Mouse (Mus musculus) stomach, postnatal 0 days (tissue): ENCODE results near the gene Gmppb. TPM values are rescaled to one million over a fixed set of nuclear protein-coding genes. Genes with fewer than 3 reads are reported as not detected.

Source experiments
- ATAC-seq: fragments of 200-750 bp; cut with Nextera tagmentation; 2 replicates; pipeline ENCODE4 v1.8.0; 2017; ENCODE audit not compliant: low FRiP score, low TSS enrichment
- DNase-seq: peaks from one replicate; pipeline ENCODE4 v3.0.0-alpha.2; 2016; ENCODE audit warnings: low spot score
- H3K27ac ChIP-seq: fragments of 300-500 bp; sonication (generic); replicated peaks from 2 replicates; pipeline ENCODE4 v1.5.1; 2014; ENCODE audit warnings: mild to moderate bottlenecking, control low read depth
- H3K27me3 ChIP-seq: fragments of 300-500 bp; sonication (generic); 2 replicates; pipeline ENCODE4 v1.6.1; 2014; ENCODE audit warnings: low read length; ENCODE audit not compliant: control insufficient read depth, insufficient read depth
- H3K36me3 ChIP-seq: fragments of 300-500 bp; sonication (generic); 2 replicates; pipeline ENCODE4 v1.6.1; 2014; ENCODE audit warnings: low read length, mixed read lengths; ENCODE audit not compliant: control insufficient read depth, insufficient read depth
- H3K4me1 ChIP-seq: fragments of 300-500 bp; sonication (generic); replicated peaks from 2 replicates; pipeline ENCODE4 v1.6.1; 2014; ENCODE audit warnings: antibody characterized with exemption; ENCODE audit not compliant: control insufficient read depth, insufficient read depth
- H3K4me2 ChIP-seq: fragments of 300-500 bp; sonication (generic); replicated peaks from 2 replicates; pipeline ENCODE4 v1.6.1; 2014; ENCODE audit warnings: low read depth, mild to moderate bottlenecking, control low read depth, moderate library complexity
- H3K4me3 ChIP-seq: fragments of 300-500 bp; sonication (generic); 2 replicates; pipeline ENCODE4 v1.5.1; 2014; ENCODE audit warnings: low read depth, low read length, control low read depth
- H3K9ac ChIP-seq: fragments of 300-500 bp; sonication (generic); 2 replicates; pipeline ENCODE4 v1.6.1; 2014; ENCODE audit warnings: mild to moderate bottlenecking, low read length, control low read depth, mixed read lengths
- H3K9me3 ChIP-seq: fragments of 300-500 bp; sonication (generic); 2 replicates; pipeline ENCODE4 v1.6.1; 2016; ENCODE audit warnings: low read length; ENCODE audit not compliant: control insufficient read depth
- CTCF ChIP-seq: IDR thresholded peaks from 2 replicates; pipeline ENCODE4 v1.5.1; 2016; ENCODE audit warnings: antibody characterized with exemption, low read depth, mild to moderate bottlenecking, moderate library complexity
- EP300 ChIP-seq: optimal IDR thresholded peaks from 2 replicates; pipeline ENCODE3; 2016; ENCODE audit warnings: antibody characterized with exemption
- WGBS: fragments of 180-500 bp; shearing (Covaris S2); extraction: QIAGEN DNeasy Blood & Tissue Kit; methylation state at CpG from one replicate; pipeline ENCODE4 v1.1.7; 2014; 5-methylcytosine and 5-hydroxymethylcytosine counted together
- polyA plus RNA-seq: library from polyadenylated mRNA; unstranded; fragments of >200 nt; fragmentation: Nextera tagmentation; extraction: Ambion mirVana; gene quantifications from 2 replicates; pipeline ENCODE4 v1.2.1, GENCODE M21; 2015

Gmppb gene
- polyA plus RNA-seq, 1 experiment from 2014 or later: 49.5 TPM

- Histone ChIP-seq H3K4me2 (no peak overlapping the region), H3K4me3 (no peak overlapping the region), H3K4me1 (no peaks in the 10 kb centered on the region), H3K9ac (no peak overlapping the region), H3K27me3 (no peaks in the 10 kb centered on the region), H3K27ac (peak overlapping the region; percentile 65; the same call in 1 of the 2 replicates), H3K9me3 (no peaks in the 10 kb centered on the region), H3K36me3 (peaks cover 8% of the 10 kb centered on the region)
- 86% methylated on average over 7 of the region's 7 CpGs for WGBS
- DNase-seq (no peak), ATAC-seq (no peak)
- TF ChIP-seq EP300: no peak
- TF ChIP-seq CTCF: peak; percentile 62
Observed at GRCm38 (mm10) chr9:108067199-108067598, 18.2 kb downstream of the Gmppb start.

- Histone ChIP-seq H3K36me3 (peaks cover 5% of the 10 kb centered on the region; the same call in 1 of the 2 replicates), H3K4me2 (no peak overlapping the region), H3K27ac (peak overlapping the region; percentile 65), H3K4me1 (no peaks in the 10 kb centered on the region), H3K4me3 (no peak overlapping the region), H3K9ac (no peak overlapping the region), H3K27me3 (no peaks in the 10 kb centered on the region), H3K9me3 (no peaks in the 10 kb centered on the region)
- ATAC-seq (peak; percentile 33), DNase-seq (peak; percentile 88)
- TF ChIP-seq CTCF (peak; percentile 99), EP300 (no peak)
- WGBS: 18% methylated on average over 8 of the region's 8 CpGs
Observed at GRCm38 (mm10) chr9:108067900-108068299, 18.9 kb downstream of the Gmppb start.

GRCm38 (mm10) chr9:108069007-108069406 lies 20.0 kb downstream of the Gmppb start:
- TF ChIP-seq CTCF (no peak), EP300 (no peak)
- no peak overlapping the region for H3K9ac ChIP-seq
- no peak overlapping the region for H3K27ac ChIP-seq
- no peak overlapping the region for H3K4me3 ChIP-seq
- H3K4me1 ChIP-seq: no peaks in the 10 kb centered on the region
- 89% methylated on average over 9 of the region's 9 CpGs for WGBS
- peaks cover under 1% of the 10 kb centered on the region; the same call in 1 of the 2 replicates for H3K36me3 ChIP-seq
- H3K4me2 ChIP-seq: no peak overlapping the region
- ATAC-seq: no peak
- DNase-seq: no peak
- H3K9me3 ChIP-seq: no peaks in the 10 kb centered on the region
- no peaks in the 10 kb centered on the region for H3K27me3 ChIP-seq

GRCm38 (mm10) chr9:108069529-108069928 lies 20.5 kb downstream of the Gmppb start:
- Histone ChIP-seq H3K36me3 (no peaks in the 10 kb centered on the region; the same call in 1 of the 2 replicates), H3K27ac (no peak overlapping the region), H3K4me3 (no peak overlapping the region), H3K4me2 (no peak overlapping the region), H3K9me3 (no peaks in the 10 kb centered on the region), H3K9ac (no peak overlapping the region), H3K27me3 (no peaks in the 10 kb centered on the region), H3K4me1 (no peaks in the 10 kb centered on the region)
- WGBS: 82% methylated on average over 7 of the region's 7 CpGs
- DNase-seq (no peak), ATAC-seq (no peak)
- TF ChIP-seq EP300: no peak
- TF ChIP-seq CTCF: no peak

- no peaks in the 10 kb centered on the region for H3K4me1 ChIP-seq
- H3K4me3 ChIP-seq: no peak overlapping the region
- TF ChIP-seq CTCF (no peak), EP300 (no peak)
- H3K27ac ChIP-seq: no peak overlapping the region
- no peaks in the 10 kb centered on the region for H3K27me3 ChIP-seq
- peak; percentile 32 for DNase-seq
- H3K9me3 ChIP-seq: no peaks in the 10 kb centered on the region
- H3K36me3 ChIP-seq: no peaks in the 10 kb centered on the region; the same call in 1 of the 2 replicates
- no peak for ATAC-seq
- H3K9ac ChIP-seq: no peak overlapping the region
- WGBS: 58% methylated on average over 4 of the region's 4 CpGs
- no peak overlapping the region for H3K4me2 ChIP-seq
Observed at GRCm38 (mm10) chr9:108071801-108072200, 22.8 kb downstream of the Gmppb start.

GRCm38 (mm10) chr9:108072481-108072924 lies 23.5 kb downstream of the Gmppb start:
- 51% methylated on average over 9 of the region's 9 CpGs for WGBS
- H3K9me3 ChIP-seq: no peaks in the 10 kb centered on the region
- DNase-seq: peak; percentile 23
- no peak overlapping the region for H3K27ac ChIP-seq
- no peak overlapping the region for H3K4me2 ChIP-seq
- no peaks in the 10 kb centered on the region for H3K4me1 ChIP-seq
- H3K4me3 ChIP-seq: no peak overlapping the region
- no peak overlapping the region for H3K9ac ChIP-seq
- no peaks in the 10 kb centered on the region for H3K27me3 ChIP-seq
- no peak for ATAC-seq
- no peaks in the 10 kb centered on the region; the same call in 1 of the 2 replicates for H3K36me3 ChIP-seq
- no peak for TF ChIP-seq EP300
- no peak for TF ChIP-seq CTCF
